Mouse (Mus musculus): ENCODE data around the gene Tbc1d16. TPM values are rescaled to one million over a fixed set of nuclear protein-coding genes. Genes with fewer than 3 reads are reported as not detected.

The Tbc1d16 gene
- total RNA-seq, 2 experiments from 2014 or later: 60.5 to 63.4 TPM

DNA sequence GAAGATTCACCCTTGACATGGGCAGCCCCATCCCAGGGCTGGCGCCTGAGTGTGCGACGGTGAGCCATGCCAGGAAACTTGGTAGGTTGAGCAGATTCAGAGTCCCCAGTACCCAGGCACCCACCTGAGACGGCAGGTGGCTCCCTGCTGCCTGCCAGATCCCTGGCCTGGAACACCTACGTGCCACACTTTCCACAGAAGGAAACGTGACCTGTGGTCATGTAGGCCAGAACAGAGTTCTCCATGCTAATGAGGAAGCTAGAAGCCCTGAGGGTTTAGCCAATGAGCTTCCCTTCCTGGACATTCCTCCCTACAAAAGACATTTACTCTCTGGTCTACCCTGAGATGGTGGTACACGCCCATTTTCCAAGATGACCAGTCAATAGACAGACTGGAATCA lies 56.7 kb downstream of the Tbc1d16 start:
- DNase-seq: no peak

DNA sequence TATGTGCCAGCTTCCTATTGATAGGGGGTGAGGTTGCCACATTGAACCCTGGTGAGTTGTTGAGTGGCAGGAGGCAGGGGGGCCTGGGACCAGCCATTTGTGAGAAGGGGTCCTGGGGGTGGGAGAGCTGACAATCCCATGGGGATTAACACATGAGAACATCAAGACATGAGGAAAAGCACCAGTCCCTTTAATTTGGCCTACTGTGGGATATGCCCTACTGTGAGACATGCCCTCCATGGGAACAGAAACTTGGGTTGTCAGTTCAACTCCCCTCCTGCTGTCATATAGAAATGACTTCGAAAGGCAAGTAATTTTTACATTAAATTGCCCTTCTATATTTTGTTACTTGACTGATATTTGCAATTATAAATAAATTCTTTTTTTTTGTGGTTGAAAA lies 59.4 kb downstream of the Tbc1d16 start:
- no peak for DNase-seq

DNA sequence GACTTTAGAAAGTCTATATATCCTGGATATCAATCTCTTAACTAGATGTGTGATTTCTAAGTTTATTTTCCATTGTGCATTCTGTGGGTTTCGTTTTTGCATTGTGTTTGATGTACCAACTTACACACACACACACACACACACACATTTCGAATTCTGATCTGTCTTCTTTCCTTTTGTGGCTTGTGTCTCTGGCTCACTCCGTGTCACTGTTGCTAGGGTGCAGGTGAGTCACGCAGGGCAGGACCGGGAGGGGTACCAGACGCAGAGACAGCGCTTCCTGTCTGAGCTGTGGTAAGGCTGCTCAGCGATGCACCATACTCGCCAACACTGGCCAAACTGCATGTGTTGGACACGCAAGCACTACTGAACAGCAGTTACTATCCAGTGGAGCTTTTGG lies 62.3 kb downstream of the Tbc1d16 start:
- no peak for DNase-seq

DNA sequence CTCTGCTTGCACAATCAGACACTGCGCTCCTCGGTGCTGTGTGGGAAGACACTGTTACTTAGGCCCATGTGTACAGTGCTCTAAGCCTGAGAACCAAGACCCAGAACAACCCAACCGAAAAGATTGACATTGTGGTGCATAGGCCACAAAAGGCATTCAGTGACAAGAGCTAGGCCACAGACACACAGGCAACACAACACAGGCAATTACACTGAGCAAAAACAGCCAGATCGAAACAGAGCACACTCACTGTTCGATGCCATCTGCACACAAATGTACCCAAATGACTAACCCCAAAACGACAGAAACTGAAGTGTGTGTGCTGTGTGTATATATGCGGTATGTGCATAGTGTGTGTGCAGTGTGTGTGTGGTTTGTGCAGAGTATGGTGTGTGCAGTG lies 63.9 kb downstream of the Tbc1d16 start:
- no peak for DNase-seq

DNA sequence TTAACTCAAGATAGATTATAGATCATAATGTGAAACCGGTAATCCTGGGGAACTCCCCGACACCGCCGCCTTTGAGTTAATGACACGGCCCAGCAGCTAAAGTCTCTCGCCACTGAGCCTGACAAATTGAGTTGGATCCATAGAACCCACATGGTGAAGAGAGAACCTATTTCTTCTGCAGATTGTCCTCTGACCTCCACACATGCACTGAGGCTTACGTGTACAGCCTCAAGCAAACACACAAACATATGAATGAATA lies 64.6 kb downstream of the Tbc1d16 start:
- no peak for DNase-seq

DNA sequence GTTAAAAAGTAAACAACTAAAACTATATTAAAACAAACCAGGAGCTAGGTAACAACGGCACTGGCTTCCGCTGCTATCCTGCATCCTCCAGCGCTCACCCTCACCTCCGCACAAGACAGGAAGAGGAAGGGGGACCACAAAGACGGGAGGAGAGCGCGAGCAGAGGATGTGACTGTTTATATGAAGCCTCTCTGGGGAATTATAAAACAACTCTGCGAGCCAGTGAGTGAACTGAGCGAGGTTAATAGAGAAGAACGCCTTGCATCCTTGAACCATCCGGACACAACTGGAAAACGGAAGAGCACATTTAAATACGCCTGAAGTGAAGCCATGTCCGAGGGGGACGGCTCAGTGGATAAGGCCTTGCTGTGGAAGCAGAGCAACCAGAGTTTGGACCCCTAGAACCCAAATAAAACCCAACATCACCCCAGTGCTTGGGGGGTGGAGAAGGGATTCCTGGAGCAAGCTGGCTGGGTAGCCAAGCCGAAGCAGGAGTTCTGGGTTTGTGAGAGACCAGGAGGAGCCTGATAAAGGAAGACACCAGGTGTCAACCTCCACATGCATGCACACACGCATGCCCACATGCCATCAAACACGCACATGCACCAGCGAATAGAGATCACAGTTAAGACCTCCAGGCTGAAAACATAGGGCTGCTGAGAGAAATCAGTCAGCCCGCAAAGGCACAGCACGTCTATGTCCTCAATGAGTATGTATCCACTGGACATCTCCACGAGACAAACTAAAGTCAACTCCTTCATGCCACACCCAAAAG lies 65.2 kb downstream of the Tbc1d16 start:
- no peak for DNase-seq

DNA sequence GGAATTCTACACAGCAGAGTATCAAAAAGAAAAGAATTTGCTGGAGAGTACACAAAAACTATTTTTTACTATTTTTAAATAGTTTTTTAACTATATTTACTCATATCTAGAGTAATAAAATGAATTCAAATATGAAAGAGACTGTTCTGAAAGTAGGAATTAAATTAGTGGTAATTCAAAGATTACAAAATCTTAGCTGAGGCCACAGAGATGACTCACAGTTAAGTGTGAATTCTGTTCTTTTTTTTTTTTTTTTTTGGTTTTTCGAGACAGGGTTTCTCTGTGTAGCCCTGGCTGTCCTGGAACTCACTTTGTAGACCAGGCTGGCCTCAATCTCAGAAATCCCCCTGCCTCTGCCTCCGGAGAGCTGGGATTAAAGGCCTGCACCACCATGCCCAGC lies 66.6 kb downstream of the Tbc1d16 start:
- no peak for DNase-seq

DNA sequence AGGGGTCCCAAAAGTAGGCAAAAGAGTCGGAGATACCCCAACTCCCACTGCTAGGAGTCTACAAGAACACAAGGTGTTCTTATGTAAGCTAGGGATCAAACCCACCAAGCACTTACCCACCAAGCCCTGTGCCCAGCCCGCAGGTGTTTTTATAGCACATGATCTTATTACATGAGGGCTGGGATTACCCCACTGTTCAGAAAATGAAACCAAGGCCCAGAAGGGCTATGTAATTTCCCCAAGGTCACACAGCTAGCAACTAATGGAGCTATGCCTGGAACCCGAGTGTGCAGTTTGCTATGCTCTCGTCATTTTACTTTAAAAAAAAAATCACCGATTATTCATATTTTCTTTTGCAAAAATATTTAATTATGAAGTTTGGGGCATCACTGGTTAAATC lies 68.2 kb downstream of the Tbc1d16 start:
- no peak for DNase-seq

DNA sequence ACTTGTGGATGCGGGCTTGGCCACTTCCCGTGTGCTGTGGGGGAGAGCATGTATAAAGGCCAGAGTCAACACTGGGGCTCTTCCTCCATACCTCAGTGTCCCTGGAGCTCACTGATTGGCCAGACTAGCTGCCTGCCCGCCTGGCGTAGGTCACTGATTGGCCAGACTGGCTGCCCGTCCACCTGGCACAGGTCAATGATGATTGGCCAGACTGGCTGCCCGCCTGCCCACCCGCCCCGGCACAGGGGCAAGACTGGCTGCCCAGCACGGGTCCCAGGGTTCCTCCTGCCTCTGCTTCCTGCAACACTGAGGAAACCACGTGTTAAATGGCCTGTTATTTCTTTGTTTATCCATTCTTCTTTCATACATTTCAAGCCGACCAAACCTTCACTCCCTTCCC lies 68.8 kb downstream of the Tbc1d16 start:
- peak; percentile 69 for DNase-seq

DNA sequence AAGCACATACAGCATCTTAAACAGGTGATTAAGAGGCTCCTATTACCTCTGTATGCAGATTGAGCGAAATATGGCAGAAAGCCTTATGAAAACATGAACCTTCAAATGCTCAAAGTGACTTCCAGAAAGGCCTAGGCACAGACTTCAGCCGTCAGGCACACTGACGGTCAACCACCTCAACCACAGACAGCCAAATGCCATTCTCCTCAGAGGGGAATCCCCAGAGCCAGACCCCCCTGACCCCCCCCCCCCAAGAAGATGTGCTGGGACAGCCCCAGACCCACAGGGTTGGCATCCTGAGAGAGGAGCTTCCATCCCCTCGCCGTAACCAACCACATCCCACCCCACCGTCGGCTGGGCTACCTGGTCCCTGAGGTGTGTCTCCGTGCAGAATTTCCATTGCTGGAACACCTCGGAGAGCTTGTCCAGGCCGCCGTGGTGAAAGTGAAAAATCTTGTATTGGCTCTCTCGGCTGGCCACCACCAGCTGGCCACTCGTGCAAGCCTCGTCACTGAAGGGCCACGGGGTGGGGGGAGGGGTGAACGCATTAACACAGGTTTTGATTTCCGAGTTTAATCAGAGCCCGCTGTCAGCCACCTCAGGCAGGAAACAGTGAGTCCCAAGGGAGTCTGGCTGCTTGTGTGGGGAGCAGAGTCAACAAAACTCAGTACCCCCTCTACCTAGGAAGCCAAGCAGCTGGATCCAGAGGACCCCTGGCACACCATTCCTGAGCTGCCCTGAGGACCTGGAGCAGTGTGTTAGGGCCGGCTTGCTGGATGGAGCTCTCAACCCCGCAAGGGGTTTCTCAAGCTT lies 70.7 kb downstream of the Tbc1d16 start:
- DNase-seq: no peak

DNA sequence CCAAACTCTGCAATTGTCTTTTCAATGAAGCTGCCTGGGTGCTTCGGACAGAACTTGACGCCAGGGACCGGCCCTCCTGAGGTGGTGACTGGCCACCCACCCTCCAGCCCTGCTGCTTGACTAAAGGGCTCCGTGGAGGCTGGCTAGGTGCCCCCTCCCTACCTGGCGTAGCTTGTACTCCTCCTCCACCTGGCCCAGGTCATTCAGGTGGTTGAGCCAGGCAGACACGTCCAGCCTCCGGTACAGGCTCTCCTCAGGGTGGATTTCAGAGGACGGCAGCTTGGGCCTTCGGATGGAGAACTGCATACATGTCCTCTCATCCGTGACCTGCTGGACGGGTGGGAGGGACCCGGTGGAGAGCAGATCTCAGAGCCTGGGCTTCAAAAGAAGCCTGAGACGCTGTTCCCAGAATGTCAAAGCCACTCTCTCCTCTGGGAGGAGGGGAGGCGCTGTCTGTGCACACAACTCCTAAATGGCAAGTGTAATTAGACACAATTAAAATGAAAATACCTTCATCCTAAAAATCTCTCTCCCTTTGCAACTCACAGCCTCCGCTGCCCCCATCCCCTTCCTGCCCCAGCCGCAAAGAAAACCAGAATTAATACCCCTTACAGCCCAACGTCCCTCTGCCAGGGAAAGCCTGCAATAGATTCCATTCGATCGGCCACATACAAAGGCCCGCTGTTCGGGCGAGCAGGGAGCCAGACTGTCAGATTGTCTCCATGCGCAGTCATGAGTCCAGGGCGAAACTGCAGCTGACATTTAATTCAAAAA lies 71.6 kb downstream of the Tbc1d16 start:
- no peak for DNase-seq

DNA sequence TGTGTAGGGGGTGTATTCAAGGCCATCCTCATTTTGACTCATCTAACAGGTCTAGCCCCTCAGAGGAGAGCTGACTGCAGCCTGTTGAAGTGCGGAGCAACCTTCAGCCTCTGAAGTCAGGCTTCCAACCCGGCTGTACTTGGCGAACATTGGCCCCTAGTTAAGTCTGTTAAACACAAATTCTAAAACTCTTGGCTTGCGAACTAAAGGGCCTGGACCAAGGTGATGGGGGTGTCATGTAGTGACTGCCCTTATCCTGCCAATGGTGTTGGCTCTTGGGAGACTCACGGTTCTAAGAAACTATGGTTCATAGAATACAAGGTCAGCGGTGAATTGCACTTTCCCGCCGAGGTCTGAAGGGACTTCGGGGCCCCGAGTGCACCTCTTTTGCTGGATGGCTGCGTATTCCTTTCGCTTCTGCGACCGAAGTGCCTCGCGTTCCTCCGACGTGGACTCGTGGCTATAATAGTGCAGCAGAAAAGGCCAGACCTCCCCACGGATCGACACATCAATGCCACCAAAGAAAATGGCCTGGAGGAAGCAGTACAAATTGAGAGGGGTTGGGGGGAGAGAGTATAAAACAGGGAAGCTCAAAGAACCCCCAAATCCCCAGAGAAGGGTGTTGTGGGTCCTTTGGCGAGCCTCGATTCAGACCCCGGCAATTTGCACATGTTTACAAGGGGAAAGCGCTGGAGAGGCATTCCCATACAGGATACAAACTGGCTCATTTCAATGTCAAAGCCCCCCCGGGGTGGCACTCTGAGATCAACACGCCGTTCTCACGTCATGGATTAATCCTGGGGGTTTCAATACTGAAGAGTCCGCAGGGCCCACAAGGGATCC lies 72.4 kb downstream of the Tbc1d16 start:
- DNase-seq: no peak

DNA sequence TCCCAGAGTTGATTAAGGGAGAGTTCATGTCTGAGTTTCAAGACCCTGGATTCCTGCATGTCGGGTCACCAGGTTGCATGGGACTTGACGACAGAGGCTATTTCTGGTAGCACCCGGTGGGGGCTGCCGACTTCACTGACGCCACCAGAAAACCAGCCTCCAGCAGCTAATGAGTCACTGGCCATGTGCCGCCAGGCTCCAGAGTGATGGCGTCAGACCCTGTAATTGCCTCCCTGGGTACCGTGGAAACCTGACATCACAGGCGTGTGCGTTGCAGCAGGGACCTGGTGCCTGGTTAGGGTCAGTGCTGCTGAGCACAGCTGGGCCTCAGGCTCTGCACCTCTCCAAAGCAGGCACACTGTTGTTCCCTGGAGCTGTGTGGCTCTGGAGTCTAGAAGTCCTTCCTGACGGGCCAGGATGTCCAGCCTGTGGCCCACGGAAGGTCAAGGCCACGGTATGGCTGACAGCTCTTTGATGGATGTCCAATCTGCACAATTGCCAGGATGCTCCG lies 75.9 kb downstream of the Tbc1d16 start:
- DNase-seq: peak; percentile 68

DNA sequence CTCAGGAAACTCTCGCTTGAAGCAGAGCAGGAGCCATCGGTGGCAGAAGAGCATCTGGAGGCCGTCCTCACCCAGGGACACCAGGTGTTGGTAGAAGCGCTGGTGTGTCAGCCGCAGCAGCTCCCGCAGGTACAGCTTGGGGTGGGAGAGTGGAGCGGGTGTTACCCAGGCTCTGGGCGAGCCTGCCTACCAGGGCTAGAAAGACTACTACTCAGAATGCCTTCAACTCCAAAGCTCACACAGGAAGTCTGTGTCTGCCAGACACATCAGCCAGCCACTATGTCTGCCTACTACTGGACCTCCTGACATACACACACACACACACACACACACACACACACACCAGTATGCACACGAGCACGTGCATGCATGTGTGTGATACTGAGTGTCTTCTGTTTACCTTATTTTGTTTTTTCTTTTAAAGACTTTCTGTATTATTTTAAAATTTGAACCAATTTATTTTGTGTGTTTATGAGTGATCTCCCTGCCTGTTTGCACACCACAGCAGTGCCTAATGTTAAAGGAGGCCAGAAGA lies 77.2 kb downstream of the Tbc1d16 start:
- no peak for DNase-seq

DNA sequence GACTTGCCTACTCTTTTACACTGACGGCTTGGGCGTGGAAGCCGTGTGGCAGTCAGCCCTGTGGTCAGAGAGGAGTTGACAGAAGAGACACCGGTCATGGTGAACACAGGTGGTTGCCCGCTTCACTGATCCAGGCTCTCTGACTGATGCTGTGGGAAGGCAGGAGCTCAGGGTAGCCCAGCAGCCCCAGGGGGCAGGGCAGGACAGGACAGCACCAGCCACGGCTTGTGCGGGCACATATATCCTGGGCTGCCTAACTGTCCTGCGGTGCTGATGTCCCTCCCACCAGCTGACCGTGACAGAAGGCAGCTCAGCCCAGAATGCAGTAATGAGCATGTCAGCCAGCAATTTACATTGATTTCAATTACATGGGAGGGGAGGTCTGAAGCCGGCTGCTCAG lies 77.9 kb downstream of the Tbc1d16 start:
- no peak for DNase-seq

DNA sequence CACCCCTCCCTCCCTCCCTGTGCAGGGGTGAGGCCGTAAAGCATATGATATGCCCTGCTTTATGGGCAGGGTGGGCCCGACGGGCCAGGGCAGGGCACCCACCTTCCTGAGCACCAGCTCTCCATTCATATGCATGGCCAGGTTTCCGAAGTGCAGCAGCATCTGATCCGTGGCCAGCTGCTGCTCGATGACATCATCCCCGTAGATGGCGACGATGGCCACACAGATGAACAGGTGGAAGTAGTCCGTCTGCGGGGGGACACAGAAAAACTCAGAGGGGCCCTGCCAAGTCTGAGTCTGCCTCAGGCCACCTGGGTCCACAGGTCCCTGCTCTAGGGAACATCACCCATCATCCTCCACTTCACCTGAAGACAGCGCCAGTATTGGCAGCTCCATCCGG lies 79.5 kb downstream of the Tbc1d16 start:
- no peak for DNase-seq

DNA sequence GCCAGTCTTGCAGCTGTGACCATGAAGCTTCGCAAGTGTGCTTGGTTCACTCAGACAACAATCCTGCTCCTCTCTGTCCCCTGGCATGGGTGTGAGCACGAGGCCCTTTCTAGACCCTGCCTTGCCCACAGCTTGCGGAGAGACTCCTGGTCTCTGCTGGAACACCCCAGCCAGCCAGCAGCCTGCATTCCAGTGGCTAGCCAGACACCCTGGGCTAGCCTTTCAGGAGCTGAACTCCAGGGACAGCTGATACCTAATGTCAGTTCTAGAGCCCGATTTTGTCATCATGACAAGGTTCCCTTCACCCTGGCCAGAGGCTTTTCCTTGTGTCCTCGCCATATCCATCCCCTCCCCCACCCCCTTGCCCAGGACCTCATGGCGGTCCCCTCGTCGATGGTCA lies 81.1 kb downstream of the Tbc1d16 start:
- DNase-seq: no peak

DNA sequence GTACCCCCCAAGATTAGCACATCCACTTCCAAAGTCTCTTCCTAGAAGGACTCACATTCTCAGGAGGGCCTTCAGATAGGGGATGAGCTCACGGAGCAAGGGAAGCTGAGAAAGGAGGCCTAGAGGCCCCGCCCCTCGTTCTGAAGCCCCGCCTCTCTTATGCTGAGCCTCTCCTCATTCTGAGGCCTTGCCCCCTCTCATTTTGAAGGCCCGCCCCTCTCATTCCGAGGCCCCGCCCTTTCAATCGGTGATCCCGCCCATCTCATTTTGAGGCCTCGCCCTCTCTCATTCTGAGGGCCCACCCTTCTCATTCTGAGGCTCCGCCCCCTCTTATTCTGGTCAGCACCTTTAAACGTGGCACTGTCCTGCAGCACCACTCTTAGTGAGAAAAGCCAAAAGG lies 82.2 kb downstream of the Tbc1d16 start:
- no peak for DNase-seq

DNA sequence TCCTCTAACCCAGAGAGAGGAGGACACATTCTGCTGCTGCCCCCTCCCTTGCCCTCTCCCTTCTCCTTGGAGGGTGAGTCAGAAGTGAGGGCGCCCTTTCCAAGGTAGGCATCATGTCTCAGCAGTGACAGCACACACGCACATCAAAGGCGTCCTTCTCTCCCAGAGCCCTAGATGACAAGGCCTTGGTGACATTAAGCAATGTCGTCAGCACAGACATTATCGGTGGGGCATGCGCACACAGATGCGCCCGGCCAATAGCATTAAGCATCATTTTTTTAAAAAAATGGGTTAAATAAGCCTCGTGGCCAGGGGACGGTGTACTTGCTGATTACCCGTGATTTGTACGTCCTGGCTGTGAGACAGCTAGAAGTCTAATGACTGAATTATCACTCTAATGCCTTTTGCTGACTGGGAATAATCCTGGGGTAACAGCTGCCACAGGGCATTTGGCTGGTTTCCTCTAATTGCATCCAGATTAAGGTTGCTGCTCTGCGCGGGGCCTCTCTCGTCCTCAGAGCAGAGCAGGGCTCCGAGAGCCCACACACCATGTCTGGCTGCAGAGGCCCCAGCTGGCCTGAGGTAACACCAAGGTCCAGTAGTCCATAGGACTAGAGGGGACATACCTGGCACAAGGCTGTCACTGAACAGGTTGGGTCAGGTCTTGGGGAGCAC lies 83.4 kb downstream of the Tbc1d16 start:
- no peak for DNase-seq

DNA sequence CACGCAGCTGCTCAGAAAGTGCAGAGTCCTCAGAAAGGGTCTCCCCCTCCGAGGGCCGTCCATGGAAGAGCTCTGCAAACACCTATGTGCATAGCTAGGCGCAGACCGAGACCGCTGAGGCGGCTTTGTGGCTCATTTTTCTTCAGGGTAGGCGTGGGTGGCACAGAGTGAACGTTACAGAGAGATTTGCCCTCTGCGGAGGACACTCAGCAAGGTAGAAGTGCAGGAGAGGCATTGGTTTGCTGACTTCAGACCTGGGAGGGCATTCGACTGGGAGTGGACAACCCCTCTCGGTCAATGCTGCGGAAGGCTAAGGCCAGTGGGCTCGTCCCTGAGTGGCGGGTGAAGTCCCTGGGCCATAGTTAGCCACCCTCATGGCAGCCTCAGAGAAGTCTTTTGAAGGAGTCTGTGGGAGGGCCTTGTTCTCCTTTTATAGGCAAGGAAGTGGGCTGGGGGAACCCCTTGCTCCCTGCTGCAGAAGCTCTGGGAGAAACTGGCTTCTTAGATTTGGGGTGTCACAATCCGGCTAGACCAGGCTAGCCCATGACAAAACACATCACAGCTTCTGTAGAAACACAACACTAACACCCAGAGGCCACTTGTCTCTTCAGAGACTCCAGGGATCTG lies 84.8 kb downstream of the Tbc1d16 start:
- DNase-seq: no peak

DNA sequence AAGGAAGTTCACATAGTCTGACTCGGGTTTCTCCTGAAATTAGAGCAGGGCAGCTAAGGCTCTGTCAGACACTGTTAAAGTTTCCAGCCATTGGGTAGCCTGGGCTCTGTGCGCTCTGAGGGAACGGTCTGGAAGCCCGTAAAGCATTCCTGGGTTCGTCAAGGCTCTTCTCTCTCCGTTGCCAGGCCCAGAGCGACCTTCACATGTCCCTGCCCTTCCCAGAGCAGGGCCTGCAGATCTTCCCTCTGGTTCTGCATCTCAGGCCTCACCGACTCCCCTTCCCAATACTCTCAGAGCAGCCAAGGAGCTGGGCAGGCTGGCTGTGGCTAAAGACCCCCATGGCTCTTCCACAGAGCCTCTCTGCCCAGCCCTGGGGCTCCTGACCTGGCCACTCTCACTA lies 85.7 kb downstream of the Tbc1d16 start:
- no peak for DNase-seq
